Mouse (Mus musculus) left cerebral cortex, postnatal 25 days (tissue): ENCODE results near the gene Zc3hav1. TPM values are rescaled to one million over a fixed set of nuclear protein-coding genes. Genes with fewer than 3 reads are reported as not detected.

Source experiments
- DNase-seq, 2 experiments: peaks; one replicate each; pipeline ENCODE4 v3.0.0; 2022; ENCODE audit warnings: low spot score in 2 of 2, mixed read lengths in 1 of 2
- intact Hi-C: fragments of 180-260 bp; cut with DNase I; formaldehyde crosslinking; loops from one replicate; pipeline ENCODE4 v1.15.1; 2025
- total RNA-seq, 2 experiments: library from RNA; stranded (reverse); gene quantifications; 2 replicates each; pipeline ENCODE4 v1.2.3; 2021

Zc3hav1 gene
- total RNA-seq, 2 experiments from 2014 or later: 2.5 to 2.6 TPM

DNA sequence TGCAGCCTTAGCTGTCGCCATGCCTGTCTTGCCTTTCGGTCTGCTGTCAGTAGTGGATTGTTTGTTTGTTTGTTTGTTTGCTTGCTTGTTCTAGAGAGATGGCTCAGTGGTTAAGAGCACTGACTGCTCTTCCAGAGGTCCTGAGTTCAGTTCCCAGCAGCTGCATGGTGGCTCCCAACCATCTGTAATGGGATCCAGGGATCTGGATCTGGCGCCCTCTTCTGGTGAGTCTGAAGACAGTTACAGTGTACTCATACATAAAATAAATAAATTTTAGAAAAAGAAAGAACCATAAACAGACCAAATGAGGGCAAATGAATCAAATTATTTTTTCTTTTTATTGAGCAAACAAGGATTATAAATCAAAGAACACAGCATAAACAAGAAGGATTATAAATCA lies 49.4 kb downstream of the Zc3hav1 start:
- DNase-seq: no peak
- intact Hi-C loops: no loop called here

DNA sequence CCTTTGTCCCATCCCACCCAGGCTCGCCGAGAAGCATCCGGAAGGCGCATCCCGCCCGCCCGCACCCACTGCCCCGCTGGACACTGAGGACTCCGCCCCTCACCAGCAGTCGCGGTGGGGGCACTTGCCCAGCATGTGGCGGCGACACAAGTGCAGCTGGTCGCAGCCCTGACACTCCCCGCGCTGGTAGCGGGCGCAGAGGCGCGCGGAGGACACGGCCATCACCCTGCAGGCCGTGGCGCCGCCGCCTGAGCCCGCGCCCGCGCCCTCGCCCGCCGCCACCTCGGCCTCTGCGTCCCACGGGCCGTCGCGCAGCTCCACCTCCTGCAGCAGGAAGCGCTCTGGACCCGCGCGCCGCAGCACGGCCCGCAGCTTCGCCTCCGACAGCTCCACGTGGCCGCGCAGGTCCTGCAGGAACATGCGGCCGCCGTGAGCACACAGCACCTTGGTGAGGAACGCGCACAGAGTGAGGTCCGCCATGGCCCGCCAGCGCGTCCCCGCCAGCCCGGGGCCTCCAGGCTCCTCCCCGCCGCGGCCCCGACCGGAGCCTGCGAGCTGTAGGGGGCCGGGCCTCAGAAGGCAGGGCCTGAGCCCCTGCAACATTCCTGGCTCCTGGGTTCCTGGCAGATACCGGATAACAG lies 55.5 kb downstream of the Zc3hav1 start, which contains the start of gene Zc3hav1l:
Zc3hav1l (minus strand) TSS at position 499 of the 641 bp plus-strand sequence.
- peak; percentile 57 to 67 for DNase-seq
- intact Hi-C loops: loop anchor here (5.0 kb wide), 1 partner anchor 107 kb away; no protein-coding TSS in a partner anchor

DNA sequence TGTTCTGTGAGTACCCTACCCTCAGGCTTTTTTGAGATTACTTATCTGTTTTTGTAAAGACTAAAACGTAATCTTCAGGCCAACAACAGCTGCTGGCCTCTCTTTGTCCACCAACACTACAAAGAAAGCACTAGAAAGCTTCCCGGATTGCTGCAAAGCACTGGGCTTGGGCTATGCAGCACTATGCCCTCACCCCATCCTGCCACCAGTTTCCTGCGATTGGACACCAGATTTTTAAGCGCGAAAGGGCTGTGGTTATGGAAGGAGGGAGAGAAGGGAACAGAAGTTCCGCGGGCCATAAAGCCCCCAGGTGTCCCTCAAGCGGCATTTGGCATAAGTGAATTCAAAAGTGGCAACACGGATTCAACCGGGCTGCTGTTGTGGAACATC lies 56.2 kb downstream of the Zc3hav1 start:
- DNase-seq: peak in 1 of 2 experiments; percentile 2

DNA sequence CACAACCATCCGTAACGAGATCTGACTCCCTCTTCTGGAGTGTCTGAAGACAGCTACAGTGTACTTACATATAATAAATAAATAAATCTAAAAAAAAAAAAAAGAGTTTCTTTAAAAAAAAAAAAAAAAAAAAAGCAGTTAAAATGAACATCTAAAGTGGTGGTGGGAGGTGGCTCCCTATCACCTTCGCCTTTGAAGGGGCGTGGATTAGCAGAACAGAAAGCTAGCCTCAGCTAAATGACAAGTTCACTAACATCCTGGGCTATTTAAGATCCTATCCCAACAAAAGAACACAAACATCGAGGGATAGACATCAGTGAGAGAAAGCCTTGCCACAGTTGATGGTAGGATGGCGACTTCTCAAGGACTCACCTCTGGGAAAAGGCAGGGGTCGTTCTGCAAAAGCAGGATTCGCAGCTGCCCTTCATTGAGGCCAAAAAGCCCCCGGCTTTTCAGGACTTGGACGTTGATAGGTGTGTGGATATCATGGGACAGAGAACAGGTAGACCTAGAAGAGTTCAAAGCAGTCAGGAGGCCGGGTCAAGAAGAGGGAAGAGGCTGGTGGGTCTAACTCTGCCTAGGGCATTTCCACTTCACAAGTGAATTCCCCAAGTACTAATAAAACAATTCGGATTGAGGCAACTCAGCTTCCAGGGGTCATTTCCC lies 56.7 kb downstream of the Zc3hav1 start:
- intact Hi-C loops: loop anchor here (5.0 kb wide), 1 partner anchor 105 kb away; no protein-coding TSS in a partner anchor
- DNase-seq: peak in 1 of 2 experiments; percentile 4

More for the DNA sequence above, 56.2 kb downstream of the Zc3hav1 start:
- intact Hi-C loops: loop anchor here (5.0 kb wide), 1 partner anchor 106 kb away; no protein-coding TSS in a partner anchor

DNA sequence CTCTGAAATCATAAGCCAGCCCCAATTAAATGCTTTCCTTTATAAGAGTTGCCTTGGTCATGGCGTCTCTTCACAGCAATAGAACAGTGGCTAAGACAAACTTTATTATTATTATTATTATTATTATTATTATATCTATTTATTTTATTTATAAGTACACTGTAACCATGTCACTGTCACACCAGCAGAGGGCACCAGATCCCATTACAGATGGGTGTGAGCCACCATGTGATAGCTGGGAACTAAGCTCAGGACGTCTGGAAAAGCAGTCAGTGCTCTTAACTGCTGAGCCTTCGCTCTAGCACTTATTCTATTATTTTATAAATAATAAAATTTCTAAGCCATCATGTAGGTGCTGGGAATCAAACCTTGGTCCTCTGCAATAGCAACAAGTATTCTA lies 60.7 kb downstream of the Zc3hav1 start:
- DNase-seq: no peak
- intact Hi-C loops: no loop called here

- intact Hi-C loops: no loop called here
- no peak for DNase-seq
These were observed 61.3 kb downstream of the Zc3hav1 start for GRCm38 (mm10) chr6:38292871-38293646.

- intact Hi-C loops: no loop called here
- DNase-seq: no peak
These were observed 70.0 kb downstream of the Zc3hav1 start for GRCm38 (mm10) chr6:38284422-38284821.

DNA sequence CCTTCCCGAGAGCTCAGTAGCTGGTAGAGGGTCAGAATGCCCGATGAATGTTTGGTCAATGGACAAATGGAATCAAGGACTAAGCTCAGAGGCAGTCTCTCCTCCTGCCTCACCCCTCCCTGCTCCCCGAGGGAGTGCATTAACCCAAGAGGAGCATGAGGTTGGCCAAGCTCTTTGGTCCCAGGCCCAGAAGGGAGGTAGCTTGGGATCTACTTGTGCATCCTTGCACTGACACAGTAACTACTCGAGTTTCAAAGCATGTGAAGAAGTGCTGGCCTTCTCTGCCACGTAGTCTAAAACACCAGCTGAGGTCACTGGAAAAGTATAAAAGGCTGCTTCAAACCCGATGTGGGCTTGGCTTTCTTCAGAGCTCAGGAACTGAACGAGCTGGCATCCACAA lies 89.9 kb downstream of the Zc3hav1 start:
- intact Hi-C loops: loop anchor here (5.0 kb wide), 1 partner anchor 118 kb away; the partner anchor contains the start of gene Ttc26
- no peak for DNase-seq

DNA sequence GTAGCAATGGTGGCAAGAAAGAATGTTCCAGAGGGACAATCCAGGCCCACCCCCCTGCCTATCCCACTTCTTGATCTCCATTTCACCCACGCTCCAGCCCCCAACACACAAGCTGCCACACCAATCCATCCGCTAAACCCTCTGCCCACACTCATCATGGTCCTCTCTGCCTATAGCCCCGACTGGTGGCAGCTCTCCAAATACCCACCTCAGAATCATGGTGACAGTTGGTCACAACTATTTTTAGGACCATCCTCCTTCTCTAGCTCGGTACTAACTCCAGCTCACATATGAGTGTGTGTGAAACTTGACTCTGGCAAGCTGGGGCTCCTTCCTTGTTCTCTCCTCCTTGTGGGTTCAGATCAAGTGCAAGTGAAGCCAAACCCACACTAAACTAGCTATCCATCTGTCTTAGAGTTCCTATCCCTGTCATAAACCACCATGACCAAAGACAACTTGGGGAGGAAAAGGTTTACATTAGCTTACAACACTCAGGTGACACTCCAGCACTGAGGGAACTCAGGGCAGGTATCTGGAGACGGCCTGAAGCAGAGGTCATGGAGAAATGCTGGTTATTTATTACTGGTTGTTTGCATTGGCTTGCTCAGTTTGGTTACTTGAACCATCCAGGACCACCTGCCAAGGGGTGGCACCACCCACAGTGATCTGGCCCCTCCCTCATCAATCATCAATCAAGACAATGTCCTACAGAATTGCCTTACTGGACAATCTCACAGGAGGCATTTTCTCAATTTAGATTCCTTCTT lies 90.8 kb downstream of the Zc3hav1 start:
- intact Hi-C loops: loop anchor here (1.0 to 5.0 kb wide), 2 partner anchors 23 to 119 kb away; partner anchors contain the start of gene Ttc26
- DNase-seq: peak; percentile 63 to 96

DNA sequence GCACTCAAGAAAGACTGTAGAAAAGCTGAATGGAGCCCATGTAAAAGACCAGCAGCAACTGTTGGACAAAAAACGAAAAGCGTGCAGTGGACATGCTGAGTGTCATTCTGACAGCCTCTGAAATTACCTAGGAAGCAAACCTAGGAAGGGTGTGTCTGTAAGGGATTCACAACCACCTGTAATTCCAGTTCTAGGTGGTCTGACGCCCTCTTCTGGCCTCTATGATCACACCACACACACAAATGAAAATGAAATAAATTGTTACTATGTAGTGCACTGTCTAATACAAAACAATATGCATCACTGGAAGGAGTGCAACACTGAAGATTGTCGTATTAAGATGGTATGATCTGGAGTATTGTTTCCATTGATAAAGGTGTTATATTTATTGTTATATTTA lies 92.5 kb downstream of the Zc3hav1 start:
- no peak for DNase-seq
- intact Hi-C loops: loop anchor here (5.0 kb wide), 1 partner anchor 120 kb away; the partner anchor contains the start of gene Ttc26

GRCm38 (mm10) chr6:38257506-38257905 lies 96.9 kb downstream of the Zc3hav1 start:
- intact Hi-C loops: no loop called here

GRCm38 (mm10) chr6:38256793-38257192 lies 97.6 kb downstream of the Zc3hav1 start:
- no peak for DNase-seq
- intact Hi-C loops: no loop called here

More at GRCm38 (mm10) chr6:38257506-38257905, 96.9 kb downstream of the Zc3hav1 start:
- DNase-seq: no peak

DNA sequence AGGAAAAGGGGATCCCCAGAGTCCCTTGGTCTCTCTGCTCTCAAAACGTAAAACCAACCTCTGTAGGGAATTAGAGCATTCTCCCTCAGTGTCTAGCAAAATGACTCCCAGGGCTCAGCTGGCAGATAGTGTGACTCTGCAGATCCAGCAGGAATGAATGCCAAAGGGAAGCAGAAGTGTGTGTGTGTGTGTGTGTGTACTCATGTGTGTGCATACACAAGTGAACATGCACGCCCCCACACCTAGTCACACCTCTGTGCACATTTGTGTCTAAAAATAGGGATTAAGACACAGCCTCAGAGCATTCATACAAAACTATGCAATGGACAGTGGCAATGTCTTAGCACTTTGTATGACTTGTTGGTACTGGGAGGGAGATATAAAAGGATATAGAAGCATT lies 98.6 kb downstream of the Zc3hav1 start:
- intact Hi-C loops: loop anchor here (2.0 kb wide), 1 partner anchor 59 kb away; no protein-coding TSS in a partner anchor

More for the DNA sequence above, 98.6 kb downstream of the Zc3hav1 start:
- peak in 1 of 2 experiments; percentile 44 for DNase-seq

Other genes starting within 250 kb of the Zc3hav1 start
- gene Tmem213, start 245.3 kb downstream of the Zc3hav1 start, total RNA-seq: not detected
- 1 to 10 TPM; 1.9 to 3.1 TPM for gene Atp6v0a4, start 230.0 kb downstream of the Zc3hav1 start, total RNA-seq
- gene D630045J12Rik, start 100.6 kb downstream of the Zc3hav1 start, total RNA-seq: 10 to 100 TPM; 41.4 to 48.7 TPM
- gene Zc3hav1l, start 55.3 kb downstream of the Zc3hav1 start, total RNA-seq: 1 to 10 TPM; 3.1 TPM
- 10 to 100 TPM; 12.0 to 13.0 TPM for gene Ttc26, start 26.9 kb upstream of the Zc3hav1 start, total RNA-seq
- 10 to 100 TPM; 40.0 to 51.6 TPM for gene Ubn2, start 79.3 kb upstream of the Zc3hav1 start, total RNA-seq
- 10 to 100 TPM; 52.8 to 55.1 TPM for gene Fmc1, start 178.9 kb upstream of the Zc3hav1 start, total RNA-seq
- 100 to 1,000 TPM; 154 to 171 TPM for gene Luc7l2, start 196.7 kb upstream of the Zc3hav1 start, total RNA-seq